Mouse (Mus musculus): ENCODE measurements around the gene Gm49721. TPM values are rescaled to one million over a fixed set of nuclear protein-coding genes. Genes with fewer than 3 reads are reported as not detected.
A peak's percentile ranks its signal among the peaks of the same experiment; 100 is the strongest.
"Not testable (repeated sequence)": the region's sequence is repeated elsewhere in the genome, so short reads cannot be mapped to it uniquely, and the experiment has no call there.

The Gm49721 gene
- polyA plus RNA-seq, 1 experiment from 2014 or later = 0.12 TPM

GRCm38 (mm10) chr17:6960349-6960748, 18.4 kb upstream of the Gm49721 start:
- H3K4me2 ChIP-seq = peak overlapping the region; percentile 53
- H3K9ac ChIP-seq (ENCODE audit: low read depth, low read length) = peak overlapping the region; percentile 72
- H3K27me3 ChIP-seq (replicated peaks; ENCODE audit: control insufficient read depth, insufficient read depth, low read length); H3K36me3 ChIP-seq (ENCODE audit: control insufficient read depth, insufficient read depth, low read length); H3K4me1 ChIP-seq (replicated peaks; ENCODE audit: control insufficient read depth, insufficient read depth, low read length); H3K9me3 ChIP-seq (ENCODE audit: control insufficient read depth, low read length); ATAC-seq (replicated peaks; ENCODE audit: low FRiP score); DNase-seq (ENCODE audit: low spot score); H3K27ac ChIP-seq (ENCODE audit: low read depth, low read length): not testable (repeated sequence)
- under 1% methylated on average over 11 of the region's 12 CpGs for WGBS
- peak overlapping the region; percentile 54 for H3K4me3 ChIP-seq (ENCODE audit: low read depth, low read length)

- H3K4me1 ChIP-seq (replicated peaks; ENCODE audit: control insufficient read depth, insufficient read depth, low read length); H3K9me3 ChIP-seq (ENCODE audit: control insufficient read depth, low read length); H3K27ac ChIP-seq (ENCODE audit: low read depth, low read length); H3K27me3 ChIP-seq (replicated peaks; ENCODE audit: control insufficient read depth, insufficient read depth, low read length); H3K36me3 ChIP-seq (ENCODE audit: control insufficient read depth, insufficient read depth, low read length): not testable (repeated sequence)
- DNase-seq (ENCODE audit: low spot score) (peak; percentile 33), ATAC-seq (replicated peaks; ENCODE audit: low FRiP score) (peak; percentile 33)
- under 1% methylated on average over 42 of the region's 51 CpGs for WGBS
- peak within 1 kb of the TSS; percentile 53 for H3K4me2 ChIP-seq
- peak within 1 kb of the TSS; percentile 72 for H3K9ac ChIP-seq (ENCODE audit: low read depth, low read length)
- H3K4me3 ChIP-seq (ENCODE audit: low read depth, low read length) = peak within 1 kb of the TSS; percentile 54
These were observed 17.9 kb upstream of the Gm49721 start, which contains the start of gene Tagap1 for GRCm38 (mm10) chr17:6960776-6961175. Gene Tagap1 (minus strand): TSS chr17:6961156.

- H3K9me3 ChIP-seq (ENCODE audit: control insufficient read depth, low read length); H3K27ac ChIP-seq (ENCODE audit: low read depth, low read length); H3K4me1 ChIP-seq (replicated peaks; ENCODE audit: control insufficient read depth, insufficient read depth, low read length); H3K27me3 ChIP-seq (replicated peaks; ENCODE audit: control insufficient read depth, insufficient read depth, low read length); H3K9ac ChIP-seq (ENCODE audit: low read depth, low read length); H3K36me3 ChIP-seq (ENCODE audit: control insufficient read depth, insufficient read depth, low read length): not testable (repeated sequence)
- DNase-seq (ENCODE audit: low spot score) = peak; percentile 36
- Histone ChIP-seq H3K4me3 (ENCODE audit: low read depth, low read length) (peak overlapping the region; percentile 54), H3K4me2 (peak overlapping the region; percentile 48; the same call in 1 of the 2 replicates)
- ATAC-seq (replicated peaks; ENCODE audit: low FRiP score) = peak; percentile 97
- WGBS = under 1% methylated on average over 13 of the region's 48 CpGs
These were observed 17.3 kb upstream of the Gm49721 start for GRCm38 (mm10) chr17:6961181-6962000.

GRCm38 (mm10) chr17:6962339-6962738, 16.4 kb upstream of the Gm49721 start:
- H3K36me3 ChIP-seq (ENCODE audit: control insufficient read depth, insufficient read depth, low read length); H3K9me3 ChIP-seq (ENCODE audit: control insufficient read depth, low read length); H3K27me3 ChIP-seq (replicated peaks; ENCODE audit: control insufficient read depth, insufficient read depth, low read length); H3K27ac ChIP-seq (ENCODE audit: low read depth, low read length); ATAC-seq (replicated peaks; ENCODE audit: low FRiP score); H3K4me1 ChIP-seq (replicated peaks; ENCODE audit: control insufficient read depth, insufficient read depth, low read length); H3K4me2 ChIP-seq; DNase-seq (ENCODE audit: low spot score); H3K4me3 ChIP-seq (ENCODE audit: low read depth, low read length); H3K9ac ChIP-seq (ENCODE audit: low read depth, low read length): not testable (repeated sequence)
- WGBS = 57% methylated on average over 4 of the region's 6 CpGs

GRCm38 (mm10) chr17:6962936-6963335, 15.8 kb upstream of the Gm49721 start:
- not testable (repeated sequence) for DNase-seq (ENCODE audit: low spot score); H3K4me3 ChIP-seq (ENCODE audit: low read depth, low read length); H3K4me1 ChIP-seq (replicated peaks; ENCODE audit: control insufficient read depth, insufficient read depth, low read length); H3K4me2 ChIP-seq; H3K27me3 ChIP-seq (replicated peaks; ENCODE audit: control insufficient read depth, insufficient read depth, low read length); H3K27ac ChIP-seq (ENCODE audit: low read depth, low read length); H3K9me3 ChIP-seq (ENCODE audit: control insufficient read depth, low read length); ATAC-seq (replicated peaks; ENCODE audit: low FRiP score); H3K36me3 ChIP-seq (ENCODE audit: control insufficient read depth, insufficient read depth, low read length); H3K9ac ChIP-seq (ENCODE audit: low read depth, low read length)
- 67% methylated on average over 4 of the region's 4 CpGs for WGBS

- H3K4me3 ChIP-seq (ENCODE audit: low read depth, low read length); H3K27me3 ChIP-seq (replicated peaks; ENCODE audit: control insufficient read depth, insufficient read depth, low read length); DNase-seq (ENCODE audit: low spot score); ATAC-seq (replicated peaks; ENCODE audit: low FRiP score); H3K4me2 ChIP-seq; H3K27ac ChIP-seq (ENCODE audit: low read depth, low read length); H3K4me1 ChIP-seq (replicated peaks; ENCODE audit: control insufficient read depth, insufficient read depth, low read length); H3K36me3 ChIP-seq (ENCODE audit: control insufficient read depth, insufficient read depth, low read length); H3K9ac ChIP-seq (ENCODE audit: low read depth, low read length); H3K9me3 ChIP-seq (ENCODE audit: control insufficient read depth, low read length): not testable (repeated sequence)
- 9% methylated on average over 6 of the region's 6 CpGs for WGBS
These were observed 13.3 kb upstream of the Gm49721 start for GRCm38 (mm10) chr17:6965364-6965763.

- not testable (repeated sequence) for H3K36me3 ChIP-seq (ENCODE audit: control insufficient read depth, insufficient read depth, low read length); H3K4me2 ChIP-seq; H3K4me3 ChIP-seq (ENCODE audit: low read depth, low read length); H3K27me3 ChIP-seq (replicated peaks; ENCODE audit: control insufficient read depth, insufficient read depth, low read length); ATAC-seq (replicated peaks; ENCODE audit: low FRiP score); H3K27ac ChIP-seq (ENCODE audit: low read depth, low read length); H3K4me1 ChIP-seq (replicated peaks; ENCODE audit: control insufficient read depth, insufficient read depth, low read length); H3K9ac ChIP-seq (ENCODE audit: low read depth, low read length); DNase-seq (ENCODE audit: low spot score); H3K9me3 ChIP-seq (ENCODE audit: control insufficient read depth, low read length)
- no CpG with 5 or more reads among the region's 1 CpGs for WGBS
These were observed 11.0 kb upstream of the Gm49721 start for GRCm38 (mm10) chr17:6967673-6968072.

- ATAC-seq (replicated peaks; ENCODE audit: low FRiP score); H3K27me3 ChIP-seq (replicated peaks; ENCODE audit: control insufficient read depth, insufficient read depth, low read length); H3K36me3 ChIP-seq (ENCODE audit: control insufficient read depth, insufficient read depth, low read length); H3K9me3 ChIP-seq (ENCODE audit: control insufficient read depth, low read length); H3K27ac ChIP-seq (ENCODE audit: low read depth, low read length); H3K9ac ChIP-seq (ENCODE audit: low read depth, low read length); H3K4me2 ChIP-seq; H3K4me1 ChIP-seq (replicated peaks; ENCODE audit: control insufficient read depth, insufficient read depth, low read length); H3K4me3 ChIP-seq (ENCODE audit: low read depth, low read length); DNase-seq (ENCODE audit: low spot score): not testable (repeated sequence)
- WGBS = no CpG with 5 or more reads among the region's 8 CpGs
These were observed 8.4 kb upstream of the Gm49721 start, which contains the start of gene Rnaset2b for GRCm38 (mm10) chr17:6970334-6970733. Gene Rnaset2b (plus strand): TSS chr17:6970634.

- not testable (repeated sequence) for H3K4me2 ChIP-seq; H3K4me1 ChIP-seq (replicated peaks; ENCODE audit: control insufficient read depth, insufficient read depth, low read length); ATAC-seq (replicated peaks; ENCODE audit: low FRiP score); H3K27me3 ChIP-seq (replicated peaks; ENCODE audit: control insufficient read depth, insufficient read depth, low read length); H3K9me3 ChIP-seq (ENCODE audit: control insufficient read depth, low read length); DNase-seq (ENCODE audit: low spot score); H3K4me3 ChIP-seq (ENCODE audit: low read depth, low read length); H3K36me3 ChIP-seq (ENCODE audit: control insufficient read depth, insufficient read depth, low read length); H3K27ac ChIP-seq (ENCODE audit: low read depth, low read length); H3K9ac ChIP-seq (ENCODE audit: low read depth, low read length)
- WGBS = 88% methylated on average over 8 of the region's 8 CpGs
These were observed 7.5 kb upstream of the Gm49721 start for GRCm38 (mm10) chr17:6971238-6971637.
